Mouse (Mus musculus): ENCODE data around the gene Rfc4.

DNA sequence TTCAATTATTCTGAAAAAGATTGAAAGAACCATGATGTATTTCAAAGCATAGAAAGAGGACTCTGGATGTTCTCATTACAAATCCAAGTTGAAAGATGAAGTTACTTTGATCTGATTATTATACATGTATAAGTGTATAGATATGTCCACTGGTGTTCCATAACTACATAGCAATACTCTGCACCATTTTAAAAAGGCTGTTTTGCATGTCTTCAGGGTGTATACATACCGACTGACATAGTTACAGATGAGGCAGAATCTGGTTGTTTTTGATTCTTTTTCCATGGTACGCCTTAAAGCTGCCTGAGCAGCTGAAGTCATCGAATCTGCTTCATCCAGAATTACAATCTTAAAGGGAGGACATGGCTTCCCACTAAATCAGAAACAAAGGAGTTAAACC is 12.1 kb downstream of the Rfc4 start:
- TF ChIP-seq POLR2A (IDR thresholded peaks at IDR 0.05; ENCODE audit: low read depth, low read length), result no peak
- TF ChIP-seq CTCF (IDR thresholded peaks at IDR 0.05; ENCODE audit: extremely low read depth, insufficient read length, insufficient replicate concordance, low read depth, low read length), result no peak

Data from small intestine, adult 2 months (tissue).